Mouse (Mus musculus) heart, embryonic 15.5 days (tissue): Measurements from ENCODE around the gene Zfp456. TPM values are rescaled to one million over a fixed set of nuclear protein-coding genes. Genes with fewer than 3 reads are reported as not detected.

Source experiments
- ATAC-seq: fragments of 200-750 bp; cut with Nextera tagmentation; replicated peaks from 2 replicates; pipeline ENCODE4 v1.8.0; 2017; ENCODE audit warnings: low read depth, moderate TSS enrichment; ENCODE audit not compliant: insufficient number of reproducible peaks, insufficient read depth, low FRiP score
- H3K27ac ChIP-seq: fragments of 300-500 bp; sonication (generic); 2 replicates; pipeline ENCODE4 v1.5.1; 2015; ENCODE audit warnings: mild to moderate bottlenecking, inconsistent platforms
- H3K27me3 ChIP-seq: fragments of 300-500 bp; sonication (generic); 2 replicates; pipeline ENCODE4 v1.6.1; 2015; ENCODE audit warnings: inconsistent platforms
- H3K36me3 ChIP-seq: fragments of 300-500 bp; sonication (generic); 2 replicates; pipeline ENCODE4 v1.6.1; 2015; ENCODE audit warnings: mild to moderate bottlenecking, inconsistent platforms
- H3K4me1 ChIP-seq: fragments of 300-500 bp; sonication (generic); replicated peaks from 2 replicates; pipeline ENCODE4 v1.6.1; 2015; ENCODE audit warnings: inconsistent platforms
- H3K4me2 ChIP-seq: fragments of 300-500 bp; sonication (generic); 2 replicates; pipeline ENCODE4 v1.6.1; 2015; ENCODE audit warnings: inconsistent platforms, mild to moderate bottlenecking, moderate library complexity
- H3K4me3 ChIP-seq: fragments of 300-500 bp; sonication (generic); 2 replicates; pipeline ENCODE4 v1.5.1; 2015; ENCODE audit warnings: mild to moderate bottlenecking, inconsistent platforms
- H3K9ac ChIP-seq: fragments of 300-500 bp; sonication (generic); 2 replicates; pipeline ENCODE4 v1.6.1; 2015; ENCODE audit warnings: mild to moderate bottlenecking, inconsistent platforms
- H3K9me3 ChIP-seq: fragments of 300-500 bp; sonication (generic); replicated peaks from 2 replicates; pipeline ENCODE4 v1.6.1; 2016; ENCODE audit warnings: inconsistent platforms
- WGBS: fragments of 180-500 bp; shearing (Covaris S2); methylation state at CpG from one replicate; pipeline ENCODE4 v1.1.7; 2015; ENCODE audit warnings: mixed read lengths; 5-methylcytosine and 5-hydroxymethylcytosine counted together
- polyA plus RNA-seq: library from polyadenylated mRNA; unstranded; fragments of >200 nt; fragmentation: Nextera tagmentation; extraction: Ambion mirVana; gene quantifications from 2 replicates; pipeline ENCODE4 v1.2.1, GENCODE M21; 2015

Zfp456 gene
- polyA plus RNA-seq, 1 experiment from 2014 or later, result 0.94 TPM

DNA sequence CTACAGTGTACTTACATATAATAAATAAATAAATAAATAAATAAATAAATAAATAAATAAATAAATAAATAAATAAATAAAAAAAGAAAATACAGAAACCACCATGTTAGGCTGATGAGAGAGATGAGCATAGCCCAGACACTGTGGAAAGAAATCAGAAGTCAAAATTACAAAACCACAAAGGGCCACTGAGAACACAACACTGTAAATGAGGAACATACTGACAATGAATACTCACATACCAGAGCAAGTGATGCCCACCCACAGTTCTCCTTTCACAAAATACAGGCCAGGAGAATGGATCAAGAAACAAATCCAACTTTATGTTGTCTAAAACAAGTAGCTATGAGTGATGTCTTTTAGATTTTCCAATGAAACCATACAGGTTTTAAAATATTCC lies 23.8 kb downstream of the Zfp456 start:
- H3K4me2 ChIP-seq, result no peak overlapping the region
- no peaks in the 10 kb centered on the region for H3K36me3 ChIP-seq
- no peaks in the 10 kb centered on the region for H3K27me3 ChIP-seq
- no peaks in the 10 kb centered on the region for H3K9me3 ChIP-seq
- ATAC-seq, result no peak
- H3K27ac ChIP-seq, result no peak overlapping the region
- H3K4me1 ChIP-seq, result no peaks in the 10 kb centered on the region
- H3K4me3 ChIP-seq, result no peak overlapping the region
- no peak overlapping the region for H3K9ac ChIP-seq

- no peak overlapping the region for H3K4me2 ChIP-seq
- H3K36me3 ChIP-seq, result peaks cover 23% of the 10 kb centered on the region
- H3K4me1 ChIP-seq, result no peaks in the 10 kb centered on the region
- no peak for ATAC-seq
- H3K4me3 ChIP-seq, result no peak overlapping the region
- WGBS, result 85% methylated on average over 2 of the region's 2 CpGs
- no peaks in the 10 kb centered on the region for H3K9me3 ChIP-seq
- no peak overlapping the region for H3K9ac ChIP-seq
- H3K27ac ChIP-seq, result no peak overlapping the region
- H3K27me3 ChIP-seq, result no peaks in the 10 kb centered on the region
These were observed 32.2 kb downstream of the Zfp456 start for GRCm38 (mm10) chr13:67343422-67343821.

GRCm38 (mm10) chr13:67332877-67333276 lies 42.7 kb downstream of the Zfp456 start:
- peak overlapping the region; percentile 64 for H3K27ac ChIP-seq

GRCm38 (mm10) chr13:67332019-67332724 lies 43.4 kb downstream of the Zfp456 start, which contains the start of gene Zfp595:
Gene Zfp595, minus strand, starts transcription at chr13:67332570.
- peak within 1 kb of the TSS; percentile 59 for H3K9ac ChIP-seq
- H3K9me3 ChIP-seq, result no peaks in the 10 kb centered on the region
- peak within 1 kb of the TSS; percentile 75 for H3K4me2 ChIP-seq
- H3K4me3 ChIP-seq, result peak within 1 kb of the TSS; percentile 65
- peaks cover 4% of the 10 kb centered on the region; the same call in 1 of the 2 replicates for H3K4me1 ChIP-seq
- no peaks in the 10 kb centered on the region for H3K27me3 ChIP-seq
- WGBS, result 9% methylated on average over 17 of the region's 17 CpGs
- peak within 1 kb of the TSS; percentile 64 for H3K27ac ChIP-seq
- ATAC-seq, result peak; percentile 88
- no peaks in the 10 kb centered on the region for H3K36me3 ChIP-seq

More at GRCm38 (mm10) chr13:67332877-67333276, 42.7 kb downstream of the Zfp456 start:
- H3K4me3 ChIP-seq, result peak overlapping the region; percentile 65
- H3K4me2 ChIP-seq, result peak overlapping the region; percentile 75
- H3K9ac ChIP-seq, result peak overlapping the region; percentile 59
- WGBS, result 67% methylated on average over 1 of the region's 1 CpGs
- no peaks in the 10 kb centered on the region for H3K9me3 ChIP-seq
- H3K4me1 ChIP-seq, result peaks cover 4% of the 10 kb centered on the region; the same call in 1 of the 2 replicates
- ATAC-seq, result no peak
- H3K27me3 ChIP-seq, result no peaks in the 10 kb centered on the region
- H3K36me3 ChIP-seq, result no peaks in the 10 kb centered on the region

Other genes starting within 250 kb of the Zfp456 start
- gene Rsl1, start 202.6 kb downstream of the Zfp456 start, polyA plus RNA-seq, result 5.9 and 6.2 TPM in 2 replicates
- gene Zfp455, start 181.3 kb downstream of the Zfp456 start, polyA plus RNA-seq, result 1.1 and 1.3 TPM in 2 replicates
- 1.1 and 1.3 TPM in 2 replicates for gene Zfp458, start 97.3 kb downstream of the Zfp456 start, polyA plus RNA-seq
- 0.83 and 1.0 TPM in 2 replicates for gene Zfp457, start 69.3 kb downstream of the Zfp456 start, polyA plus RNA-seq
- 1.4 and 1.5 TPM in 2 replicates for gene Zfp595, start 43.2 kb downstream of the Zfp456 start, polyA plus RNA-seq
- not detected in 2 replicates for gene Gm28044, start 15.3 kb downstream of the Zfp456 start, polyA plus RNA-seq
- 0.67 and 0.72 TPM in 2 replicates for gene Zfp953, start 15.2 kb downstream of the Zfp456 start, polyA plus RNA-seq
- 0.35 and 1.1 TPM in 2 replicates for gene Gm28041, start 77 bp downstream of the Zfp456 start, polyA plus RNA-seq
- gene Zfp429, start 24.0 kb upstream of the Zfp456 start, polyA plus RNA-seq, result 2.6 and 4.6 TPM in 2 replicates
- gene Zfp459, start 45.6 kb upstream of the Zfp456 start, polyA plus RNA-seq, result 0.30 and 0.62 TPM in 2 replicates
- gene Zfp874a, start 75.8 kb upstream of the Zfp456 start, polyA plus RNA-seq, result 5.8 and 5.9 TPM in 2 replicates
- 1.8 and 3.0 TPM in 2 replicates for gene Zfp874b, start 108.4 kb upstream of the Zfp456 start, polyA plus RNA-seq
- gene Zfp58, start 124.7 kb upstream of the Zfp456 start, polyA plus RNA-seq, result 7.8 and 8.0 TPM in 2 replicates
- gene Gm26965, start 150.3 kb upstream of the Zfp456 start, polyA plus RNA-seq, result not detected in 2 replicates
- gene Zfp87, start 150.4 kb upstream of the Zfp456 start, polyA plus RNA-seq, result 17.7 and 18.2 TPM in 2 replicates
- gene Zfp748, start 178.0 kb upstream of the Zfp456 start, polyA plus RNA-seq, result 5.2 and 6.8 TPM in 2 replicates
- 2.1 and 2.6 TPM in 2 replicates for gene Zfp729b, start 233.9 kb upstream of the Zfp456 start, polyA plus RNA-seq